Mouse (Mus musculus) spleen, postnatal 4 days (tissue): ENCODE data around the gene Dcaf1.

Experiments
- DNase-seq, 2 experiments: peaks; one replicate each; pipeline ENCODE4 v3.0.0; 2022; ENCODE audit warnings: low spot score in 2 of 2

The Dcaf1 gene

DNA sequence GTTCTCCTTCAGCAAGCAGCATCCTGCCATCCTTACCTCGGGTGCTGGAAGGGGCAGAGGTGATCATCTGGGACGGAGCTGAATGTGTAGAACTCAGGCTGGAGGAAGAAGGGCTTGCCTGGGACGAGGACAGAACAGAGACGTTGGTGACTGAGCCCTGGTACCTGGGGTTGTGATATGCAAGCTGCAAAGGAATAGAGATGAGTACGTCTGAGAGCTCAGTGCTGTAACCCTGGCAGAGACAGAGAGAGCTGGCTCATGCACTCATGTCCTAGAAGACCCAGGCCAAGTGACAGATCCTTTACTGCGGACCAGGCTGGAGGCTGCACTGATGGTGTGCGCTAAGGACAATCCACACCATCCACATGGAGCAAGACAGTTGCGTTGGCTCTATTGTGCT is 84.9 kb downstream of the Dcaf1 start:
- no peak for DNase-seq

DNA sequence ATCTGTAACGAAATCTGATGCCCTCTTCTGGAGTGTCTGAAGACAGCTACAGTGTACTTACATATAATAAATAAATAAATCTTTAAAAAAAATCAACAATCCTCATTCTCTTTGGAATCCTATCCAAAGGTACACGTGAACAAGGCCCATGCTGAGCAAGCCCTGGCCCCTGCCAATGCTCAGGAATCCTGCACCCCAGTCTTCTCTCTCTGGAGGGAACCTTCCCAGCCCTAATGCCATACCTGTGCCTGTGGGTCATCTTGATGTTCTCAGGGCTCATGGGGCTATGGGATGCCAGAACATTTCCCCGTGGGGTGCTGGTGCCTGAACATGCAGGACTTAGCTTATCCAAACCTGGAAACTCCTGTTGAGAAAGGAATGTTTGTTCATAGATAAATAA is 86.5 kb downstream of the Dcaf1 start:
- DNase-seq = no peak

DNA sequence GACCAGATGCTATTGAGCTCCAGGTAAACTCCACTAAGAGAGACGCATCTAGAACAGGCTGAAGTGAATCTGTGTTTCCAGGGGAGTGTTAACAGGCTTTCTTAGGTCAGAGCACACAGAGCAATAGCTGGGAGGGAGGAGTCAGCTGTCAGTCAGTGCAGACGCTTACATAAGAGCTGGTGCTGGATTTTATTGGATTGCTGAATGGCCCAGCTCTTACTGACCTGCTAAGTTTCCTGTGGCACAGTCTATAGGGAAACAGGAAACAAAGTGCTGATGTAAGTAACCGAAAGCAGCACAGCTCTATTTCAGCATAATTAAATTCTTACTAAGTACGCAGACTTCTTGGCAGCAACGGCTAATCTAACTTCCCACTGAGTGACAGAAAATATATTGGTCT is 87.0 kb downstream of the Dcaf1 start:
- DNase-seq = no peak

DNA sequence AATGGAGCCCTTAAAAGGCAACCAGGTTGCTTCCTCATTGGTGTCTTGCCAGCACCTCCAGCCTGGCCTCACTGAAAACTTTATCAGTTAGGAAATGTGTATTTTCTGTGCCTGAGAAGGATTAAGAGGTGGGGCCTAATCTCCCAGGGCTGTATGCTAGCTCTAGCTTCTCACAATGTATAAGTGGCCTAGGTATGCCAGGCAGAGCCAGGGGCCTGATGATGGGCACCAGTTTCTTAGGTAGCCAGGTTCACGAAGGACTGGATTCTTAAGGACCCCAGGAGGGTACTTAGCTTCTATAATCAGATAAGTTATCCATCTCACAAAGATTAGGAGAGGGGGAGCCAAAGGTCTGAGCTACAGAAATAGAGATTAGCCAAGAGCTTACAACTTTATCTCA is 90.0 kb downstream of the Dcaf1 start:
- no peak for DNase-seq

DNA sequence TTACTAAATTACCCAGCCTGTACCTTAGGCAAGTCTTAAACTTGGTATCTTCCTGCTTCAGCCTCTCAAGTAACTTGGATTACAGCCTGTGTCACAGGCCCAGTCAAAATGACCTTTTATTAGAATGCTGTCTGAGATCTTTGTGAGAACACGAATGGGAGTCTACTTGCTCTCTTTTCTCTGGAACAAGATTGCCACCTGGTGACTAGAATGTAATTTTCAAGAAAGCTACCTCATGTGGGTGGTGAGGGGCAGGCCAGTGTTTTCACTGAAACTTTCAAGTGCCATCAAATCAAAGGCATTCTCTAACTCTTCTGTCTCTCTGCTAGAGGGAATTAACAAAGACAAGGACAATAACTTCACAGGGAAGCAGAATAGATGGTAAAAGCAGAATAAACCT is 92.1 kb downstream of the Dcaf1 start:
- DNase-seq = no peak

DNA sequence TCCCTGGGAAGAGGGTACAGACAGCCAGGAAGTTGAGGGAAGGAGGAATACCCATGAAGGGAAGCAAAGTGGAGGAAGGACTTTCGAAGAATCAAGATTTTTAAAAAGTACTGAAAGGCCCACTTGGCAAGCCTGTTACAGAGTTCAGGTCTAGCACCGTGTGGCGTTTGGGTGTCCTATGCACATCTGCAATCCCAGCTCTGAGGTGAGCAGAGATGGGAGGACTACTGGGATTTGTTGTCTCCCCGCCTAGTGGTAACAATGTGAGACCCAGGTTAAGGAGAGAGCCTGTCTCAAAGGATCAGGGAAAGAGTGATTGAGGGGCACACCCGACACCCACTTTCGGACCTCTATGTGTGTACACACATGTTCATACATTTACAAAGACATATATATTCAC is 93.2 kb downstream of the Dcaf1 start:
- DNase-seq = no peak
